Mouse (Mus musculus) embryonic facial prominence, embryonic 11.5 days (tissue): ENCODE data around the gene Slc16a5. TPM values are rescaled to one million over a fixed set of nuclear protein-coding genes. Genes with fewer than 3 reads are reported as not detected.

Experiments used
- ATAC-seq: fragments of 200-750 bp; cut with Nextera tagmentation; replicated peaks from 2 replicates; pipeline ENCODE4 v1.8.0; 2017; ENCODE audit warnings: low read depth; ENCODE audit not compliant: insufficient number of reproducible peaks, low FRiP score, low TSS enrichment
- DNase-seq: peaks from one replicate; pipeline ENCODE4 v3.0.0-alpha.2; 2015; ENCODE audit warnings: low spot score
- H3K27ac ChIP-seq: fragments of 300-500 bp; sonication (generic); replicated peaks from 2 replicates; pipeline ENCODE4 v1.5.1; 2014; ENCODE audit warnings: mild to moderate bottlenecking, low read depth, low read length, control low read depth
- H3K27me3 ChIP-seq: fragments of 300-500 bp; sonication (generic); 2 replicates; pipeline ENCODE4 v1.6.1; 2014; ENCODE audit warnings: mild to moderate bottlenecking, low read length, moderate library complexity, mixed read lengths; ENCODE audit not compliant: control insufficient read depth, insufficient read depth
- H3K36me3 ChIP-seq: fragments of 300-500 bp; sonication (generic); replicated peaks from 2 replicates; pipeline ENCODE4 v1.6.1; 2014; ENCODE audit warnings: low read depth, mild to moderate bottlenecking, low read length, moderate library complexity, mixed read lengths; ENCODE audit not compliant: control insufficient read depth, insufficient read depth
- H3K4me1 ChIP-seq: fragments of 300-500 bp; sonication (generic); 2 replicates; pipeline ENCODE4 v1.6.1; 2014; ENCODE audit warnings: low read length, mixed read lengths; ENCODE audit not compliant: control insufficient read depth, insufficient read depth
- H3K4me2 ChIP-seq: fragments of 300-500 bp; sonication (generic); 2 replicates; pipeline ENCODE4 v1.6.1; 2014; ENCODE audit warnings: low read depth, mild to moderate bottlenecking, control low read depth, low read length, moderate library complexity
- H3K4me3 ChIP-seq: fragments of 300-500 bp; sonication (generic); 2 replicates; pipeline ENCODE4 v1.5.1; 2014; ENCODE audit warnings: low read depth, low read length, control low read depth
- H3K9ac ChIP-seq: fragments of 300-500 bp; sonication (generic); replicated peaks from 2 replicates; pipeline ENCODE4 v1.6.1; 2014; ENCODE audit warnings: mild to moderate bottlenecking, control low read depth, low read length
- H3K9me3 ChIP-seq: fragments of 300-500 bp; sonication (generic); replicated peaks from 2 replicates; pipeline ENCODE4 v1.6.1; 2016; ENCODE audit warnings: mild to moderate bottlenecking, low read length, inconsistent platforms, mixed read lengths; ENCODE audit not compliant: control insufficient read depth
- WGBS: fragments of 180-500 bp; shearing (Covaris S2); extraction: QIAGEN DNeasy Blood & Tissue Kit; methylation state at CpG from one replicate; pipeline ENCODE4 v1.1.7; 2014; 5-methylcytosine and 5-hydroxymethylcytosine counted together
- polyA plus RNA-seq: library from polyadenylated mRNA; unstranded; fragments of >200 nt; fragmentation: Nextera tagmentation; extraction: Ambion mirVana; gene quantifications from 2 replicates; pipeline ENCODE4 v1.2.1, GENCODE M21; 2014

The Slc16a5 gene
- polyA plus RNA-seq: 0.22 TPM in 1 of 2 replicates, not detected in the other

DNA sequence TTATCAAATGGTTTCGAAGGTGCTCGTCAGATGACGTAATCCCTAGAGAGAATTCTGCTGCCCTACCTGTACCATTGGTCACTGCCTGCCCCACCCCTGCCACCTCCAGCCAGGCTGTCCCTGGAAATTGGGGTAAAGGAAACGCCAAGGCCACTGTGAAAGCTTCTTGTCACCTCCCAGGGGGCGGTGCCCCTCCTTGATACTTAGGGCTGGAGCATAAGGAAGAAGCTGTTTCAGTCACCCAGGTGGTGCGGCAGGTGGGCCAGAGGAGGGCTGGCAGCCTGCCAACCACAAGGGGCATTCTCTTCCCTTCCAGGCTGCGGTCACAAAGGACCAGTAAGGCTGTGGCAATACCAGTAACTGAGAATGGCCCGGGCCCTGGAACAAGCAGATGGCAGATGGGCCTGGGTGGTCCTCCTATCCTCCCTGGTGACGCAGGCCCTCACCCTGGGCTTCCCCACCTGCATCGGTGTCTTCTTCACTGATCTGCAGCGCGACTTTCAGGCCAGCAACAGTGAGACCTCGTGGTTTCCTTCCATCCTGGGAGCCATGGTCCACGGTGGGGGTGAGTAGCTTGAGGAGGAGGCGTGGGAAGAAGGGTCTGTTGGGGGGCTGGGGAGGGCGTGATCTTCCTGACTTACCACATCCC is at the start of gene Slc16a5:
Gene Slc16a5 (plus strand): TSS at position 232 of the 649 bp plus-strand sequence.
- H3K9ac ChIP-seq: no peak within 1 kb of the TSS
- no peaks in the 10 kb centered on the region for H3K27me3 ChIP-seq
- no peaks in the 10 kb centered on the region for H3K9me3 ChIP-seq
- no peak within 1 kb of the TSS for H3K27ac ChIP-seq
- no peak within 1 kb of the TSS for H3K4me2 ChIP-seq
- H3K36me3 ChIP-seq: no peaks in the 10 kb centered on the region
- H3K4me1 ChIP-seq: no peaks in the 10 kb centered on the region
- no peak for ATAC-seq
- H3K4me3 ChIP-seq: no peak within 1 kb of the TSS
- WGBS: 77% methylated on average over 16 of the region's 16 CpGs
- DNase-seq: no peak

DNA sequence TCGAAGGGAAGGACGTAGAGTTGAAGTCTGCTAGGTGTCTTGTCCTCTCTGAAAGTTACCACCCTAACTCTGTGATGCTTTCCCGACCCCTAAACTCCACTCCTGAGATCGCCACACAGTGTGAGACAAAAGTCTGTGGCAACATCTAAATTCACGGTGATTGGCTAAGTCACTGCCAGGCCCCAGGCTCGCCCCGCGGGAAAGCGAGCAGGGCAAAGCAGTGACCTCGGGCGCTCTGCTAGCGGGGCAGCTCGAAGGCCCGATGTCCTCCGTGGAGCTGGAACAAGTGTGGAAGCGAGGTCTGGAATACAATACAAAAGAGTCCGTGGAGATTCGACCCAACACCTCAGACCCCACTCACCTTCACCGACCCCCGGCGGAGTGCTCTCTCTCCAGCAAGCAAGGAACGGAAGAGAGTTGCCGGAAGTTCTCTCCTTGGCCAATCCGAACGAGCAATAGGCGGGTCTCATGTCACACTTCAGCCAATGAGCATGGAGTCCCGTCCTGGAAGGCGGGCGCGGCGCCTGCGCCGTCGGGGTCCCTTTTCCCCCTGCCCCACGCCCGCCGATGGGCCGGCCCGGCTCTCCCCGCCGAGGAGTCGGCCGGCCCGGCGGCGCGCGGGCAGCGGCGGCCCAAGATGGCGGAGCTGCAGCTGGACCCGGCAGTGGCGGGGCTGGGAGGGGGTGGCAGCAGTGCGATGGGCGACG is 42.6 kb upstream of the Slc16a5 start, which contains the start of the genes Atp5h and Kctd2:
Gene Atp5h (minus strand): TSS at position 432 of the 707 bp plus-strand sequence.
Gene Kctd2 (plus strand): TSS at position 598 of the 707 bp plus-strand sequence.
- Histone ChIP-seq H3K9me3 (no peaks in the 10 kb centered on the region), H3K9ac (peak within 1 kb of the TSS; percentile 97), H3K4me2 (peak within 1 kb of the TSS; percentile 81), H3K4me1 (peaks cover 7% of the 10 kb centered on the region), H3K27me3 (no peaks in the 10 kb centered on the region), H3K27ac (peak within 1 kb of the TSS; percentile 80), H3K36me3 (no peaks in the 10 kb centered on the region; the same call in none of the 2 replicates), H3K4me3 (peak within 1 kb of the TSS; percentile 95)
- WGBS: under 1% methylated on average over 54 of the region's 56 CpGs
- ATAC-seq (peak; percentile 96), DNase-seq (peak; percentile 97)

DNA sequence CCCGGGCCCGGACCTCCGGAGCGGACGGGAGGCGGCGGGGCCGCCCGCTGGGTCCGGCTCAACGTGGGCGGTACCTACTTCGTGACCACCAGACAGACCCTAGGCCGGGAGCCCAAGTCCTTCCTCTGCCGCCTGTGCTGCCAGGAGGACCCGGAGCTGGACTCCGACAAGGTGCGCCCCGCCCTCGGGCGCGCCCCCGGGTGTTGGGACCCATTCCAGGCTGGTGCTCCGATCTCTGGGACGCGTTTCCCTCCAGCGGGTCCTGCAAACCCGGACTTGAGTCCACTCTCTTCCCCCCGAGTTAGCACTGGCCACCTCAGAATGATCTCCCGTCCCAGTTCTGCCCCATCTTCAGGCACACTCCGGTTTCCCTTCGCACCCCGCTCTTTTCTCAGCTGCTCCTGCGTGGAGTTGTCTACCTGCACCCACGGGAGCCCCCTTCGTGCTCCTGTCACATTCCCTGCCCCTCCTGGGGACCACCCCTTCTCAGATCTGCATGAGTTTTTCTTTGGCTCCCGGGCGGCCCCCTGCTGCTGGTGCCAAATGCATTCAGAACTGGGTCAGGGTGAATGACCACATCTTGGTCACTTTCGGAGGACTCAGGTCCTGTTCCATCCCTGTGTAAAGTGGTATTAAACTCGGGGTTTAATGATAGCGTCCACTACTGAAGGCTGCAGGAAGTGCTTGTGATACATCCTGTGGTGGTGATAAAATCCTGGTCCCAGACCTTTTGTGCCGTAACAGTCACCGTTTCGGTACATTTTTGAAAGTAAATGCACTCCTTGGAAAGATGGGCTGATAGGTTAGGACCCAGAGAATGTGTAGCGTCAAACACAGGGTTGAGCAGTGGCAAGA is 41.7 kb upstream of the Slc16a5 start:
- peaks cover 7% of the 10 kb centered on the region for H3K4me1 ChIP-seq
- 3% methylated on average over 43 of the region's 45 CpGs for WGBS
- peak overlapping the region; percentile 80 for H3K27ac ChIP-seq
- H3K36me3 ChIP-seq: no peaks in the 10 kb centered on the region; the same call in none of the 2 replicates
- H3K27me3 ChIP-seq: no peaks in the 10 kb centered on the region
- peak overlapping the region; percentile 81 for H3K4me2 ChIP-seq
- H3K4me3 ChIP-seq: peak overlapping the region; percentile 95
- H3K9me3 ChIP-seq: no peaks in the 10 kb centered on the region
- DNase-seq: peak; percentile 57
- peak; percentile 64 for ATAC-seq
- peak overlapping the region; percentile 97 for H3K9ac ChIP-seq

DNA sequence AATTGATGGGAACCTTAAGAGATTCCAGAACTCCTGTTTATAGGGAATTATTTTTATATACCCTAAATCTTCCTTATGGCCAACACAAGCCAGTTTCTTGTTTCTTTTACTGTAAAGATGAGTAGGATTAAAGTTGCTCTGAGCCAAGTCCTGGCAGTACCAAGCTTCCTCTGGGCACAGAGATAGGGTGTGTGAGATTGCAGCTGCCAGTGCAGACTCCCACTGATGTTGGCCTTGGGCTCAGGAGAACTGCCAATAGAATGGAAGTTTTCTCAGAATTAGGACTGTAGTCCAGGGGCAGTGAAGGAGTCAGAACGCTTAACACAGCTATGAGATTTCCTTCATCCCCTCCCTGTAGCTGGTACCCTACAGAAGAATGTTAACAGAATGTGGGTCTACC is 40.9 kb upstream of the Slc16a5 start:
- H3K36me3 ChIP-seq: no peaks in the 10 kb centered on the region; the same call in 1 of the 2 replicates

DNA sequence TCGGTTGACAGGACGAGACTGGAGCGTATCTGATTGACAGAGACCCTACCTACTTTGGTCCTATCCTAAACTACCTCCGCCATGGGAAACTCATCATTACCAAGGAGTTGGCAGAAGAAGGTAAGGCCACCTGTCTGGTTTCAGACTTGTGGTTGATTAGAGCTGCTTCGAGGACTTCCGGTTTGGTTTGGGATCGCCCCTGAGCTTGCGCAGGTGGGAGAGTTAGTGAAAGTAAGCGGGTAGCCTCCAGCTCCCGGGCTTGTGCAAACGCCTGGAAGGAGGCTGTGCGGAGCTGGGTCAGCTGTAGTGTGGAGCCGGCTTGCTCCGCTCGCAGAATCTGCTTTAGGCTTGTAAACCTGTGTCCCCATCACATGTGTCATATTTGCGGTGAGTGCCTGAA is 40.3 kb upstream of the Slc16a5 start:
- Histone ChIP-seq H3K27ac (no peak overlapping the region), H3K9ac (no peak overlapping the region), H3K4me1 (peaks cover 7% of the 10 kb centered on the region), H3K9me3 (no peaks in the 10 kb centered on the region), H3K4me3 (no peak overlapping the region), H3K36me3 (no peaks in the 10 kb centered on the region; the same call in 1 of the 2 replicates), H3K27me3 (no peaks in the 10 kb centered on the region), H3K4me2 (no peak overlapping the region)
- DNase-seq: no peak
- ATAC-seq: no peak
- whole genome bisulfite sequencing: 91% methylated on average over 16 of the region's 16 CpGs

More for the DNA sequence above, 40.9 kb upstream of the Slc16a5 start:
- no peak overlapping the region; the same call in 1 of the 2 replicates for H3K4me2 ChIP-seq
- H3K9ac ChIP-seq: peak overlapping the region; percentile 97; the same call in 1 of the 2 replicates
- H3K4me1 ChIP-seq: peaks cover 7% of the 10 kb centered on the region
- no peak for DNase-seq
- no peaks in the 10 kb centered on the region for H3K27me3 ChIP-seq
- 60% methylated on average over 1 of the region's 1 CpGs for WGBS
- H3K9me3 ChIP-seq: no peaks in the 10 kb centered on the region
- H3K27ac ChIP-seq: no peak overlapping the region
- peak overlapping the region; percentile 95; the same call in 1 of the 2 replicates for H3K4me3 ChIP-seq
- ATAC-seq: no peak

DNA sequence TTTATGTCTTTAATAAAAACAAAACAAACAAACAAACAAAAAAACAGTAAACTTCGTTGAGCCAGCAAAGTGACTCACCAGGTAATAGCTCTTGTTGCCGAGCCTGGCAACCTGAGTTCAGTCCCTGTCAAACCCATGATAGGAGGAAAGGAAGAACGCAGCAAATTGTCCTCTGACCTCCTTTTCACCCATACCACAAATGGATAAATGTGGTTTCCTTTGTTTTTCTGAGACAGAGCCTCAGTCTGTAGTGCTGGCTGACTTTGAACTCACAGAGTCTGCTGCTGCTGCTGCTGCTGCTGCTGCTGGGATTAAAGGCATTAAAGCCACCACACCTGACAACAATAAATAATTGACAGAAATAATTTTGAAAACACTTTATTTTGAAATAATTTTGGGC is 39.2 kb upstream of the Slc16a5 start:
- WGBS: 71% methylated on average over 3 of the region's 3 CpGs
- ATAC-seq: no peak
- Histone ChIP-seq H3K9ac (no peak overlapping the region), H3K4me3 (no peak overlapping the region), H3K36me3 (no peaks in the 10 kb centered on the region), H3K27ac (no peak overlapping the region), H3K4me1 (peaks cover 7% of the 10 kb centered on the region), H3K27me3 (no peaks in the 10 kb centered on the region), H3K9me3 (no peaks in the 10 kb centered on the region), H3K4me2 (no peak overlapping the region)
- no peak for DNase-seq

DNA sequence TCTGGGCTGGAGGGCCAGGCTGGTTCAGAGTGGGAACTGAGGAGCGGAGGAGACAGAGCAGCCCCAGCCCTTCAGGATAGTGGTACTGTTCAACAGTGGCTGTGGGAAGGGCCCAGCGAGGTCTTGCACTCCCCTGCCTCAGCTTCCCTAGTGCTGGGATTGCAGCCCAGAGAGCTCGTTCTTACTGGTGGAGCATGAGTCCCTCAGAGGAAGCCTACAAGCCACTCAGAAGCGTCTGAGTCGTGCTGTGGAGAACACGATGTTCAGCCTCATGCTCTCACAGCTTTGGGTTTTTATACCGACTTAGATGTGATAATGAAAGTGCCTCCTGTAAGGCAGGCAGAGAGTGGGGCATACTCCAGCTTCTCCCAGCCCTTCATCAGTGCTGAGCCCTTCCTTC is 37.6 kb upstream of the Slc16a5 start:
- Histone ChIP-seq H3K4me2 (no peak overlapping the region), H3K27ac (no peak overlapping the region), H3K4me3 (no peak overlapping the region), H3K27me3 (no peaks in the 10 kb centered on the region), H3K36me3 (no peaks in the 10 kb centered on the region), H3K4me1 (peaks cover 3% of the 10 kb centered on the region; the same call in 1 of the 2 replicates), H3K9ac (no peak overlapping the region), H3K9me3 (no peaks in the 10 kb centered on the region)
- ATAC-seq (no peak), DNase-seq (no peak)
- 89% methylated on average over 7 of the region's 7 CpGs for WGBS
